Mouse (Mus musculus): Measurements from ENCODE around the gene Gm9507.
"Not testable (repeated sequence)": the region's sequence is repeated elsewhere in the genome, so short reads cannot be mapped to it uniquely, and the experiment has no call there.

Gm9507 gene

DNA sequence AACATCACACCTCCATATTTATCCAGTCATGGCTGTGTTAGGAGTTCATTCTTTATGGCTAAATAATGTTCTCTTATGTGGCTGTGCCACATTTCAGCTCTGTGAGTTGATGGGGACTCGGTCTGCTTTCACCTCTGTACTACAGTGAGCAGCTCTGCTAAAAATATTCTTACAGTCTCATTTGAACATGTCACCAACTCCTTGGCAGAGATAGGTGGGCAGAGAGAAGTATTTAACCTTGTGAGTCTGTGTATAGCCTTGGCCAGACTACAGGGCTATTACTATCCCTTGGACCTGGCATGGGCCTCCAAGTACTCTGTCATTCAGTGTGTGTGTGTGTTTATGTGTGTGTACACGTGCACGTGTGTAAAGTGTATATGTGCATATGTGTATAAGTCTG, 39.5 kb downstream of the Gm9507 start:
- not testable (repeated sequence) for DNase-seq (ENCODE audit: low spot score in 2 of 2)

DNA sequence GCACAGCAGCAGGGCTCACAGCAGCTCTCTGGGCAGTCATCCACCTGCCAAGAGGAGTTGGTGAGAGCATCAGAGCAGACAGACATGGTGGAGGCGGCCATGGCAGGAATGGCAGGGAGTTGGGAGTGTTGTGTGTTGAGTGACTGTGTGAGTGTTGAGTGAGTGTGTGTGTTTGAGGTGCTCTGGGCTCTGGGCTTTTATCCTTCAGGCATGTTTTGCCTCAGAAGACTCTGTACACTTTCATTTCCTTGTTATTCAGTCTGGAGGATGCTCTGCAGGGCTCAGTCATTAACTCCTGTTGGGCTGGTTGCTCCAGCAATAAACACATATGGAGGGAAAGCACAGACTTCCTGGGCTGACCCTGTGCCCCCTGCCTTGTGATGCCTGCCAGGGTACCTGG, 40.4 kb downstream of the Gm9507 start, which contains the start of gene Gm3238:
TSS of gene Gm3238 (minus strand) at position 101 of the 400 bp plus-strand sequence.
- DNase-seq (ENCODE audit: low spot score in 2 of 2), result not testable (repeated sequence)

DNA sequence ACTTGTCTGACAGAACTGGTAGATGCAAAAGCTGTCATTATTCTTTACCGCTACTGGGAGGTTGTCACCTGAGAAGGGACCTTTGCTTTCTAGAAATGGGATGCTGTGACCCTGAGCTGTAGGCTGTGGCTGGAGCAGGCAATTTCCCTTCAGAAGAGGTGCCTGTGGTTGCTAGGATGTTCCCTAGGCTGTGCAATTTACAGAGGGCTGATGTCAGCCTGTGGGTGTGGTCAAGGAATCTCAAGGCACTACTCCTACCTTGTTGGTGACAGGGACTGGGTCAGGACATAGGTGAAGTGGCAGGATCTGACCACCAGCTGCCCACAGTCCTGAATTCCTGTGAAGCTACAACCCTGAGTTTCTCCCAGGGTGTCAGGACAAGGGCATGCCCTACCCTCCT, 41.9 kb downstream of the Gm9507 start:
- no peak for DNase-seq (ENCODE audit: low spot score in 2 of 2)

All from spleen, postnatal 10 days (tissue).